Mouse (Mus musculus): ENCODE data around the gene Clic6. TPM values are rescaled to one million over a fixed set of nuclear protein-coding genes. Genes with fewer than 3 reads are reported as not detected.
A peak's percentile ranks its signal among the peaks of the same experiment; 100 is the strongest.

Gene Clic6
- total and polyA plus RNA-seq, 2 experiments from 2014 or later: 6.2 to 7.7 TPM

DNA sequence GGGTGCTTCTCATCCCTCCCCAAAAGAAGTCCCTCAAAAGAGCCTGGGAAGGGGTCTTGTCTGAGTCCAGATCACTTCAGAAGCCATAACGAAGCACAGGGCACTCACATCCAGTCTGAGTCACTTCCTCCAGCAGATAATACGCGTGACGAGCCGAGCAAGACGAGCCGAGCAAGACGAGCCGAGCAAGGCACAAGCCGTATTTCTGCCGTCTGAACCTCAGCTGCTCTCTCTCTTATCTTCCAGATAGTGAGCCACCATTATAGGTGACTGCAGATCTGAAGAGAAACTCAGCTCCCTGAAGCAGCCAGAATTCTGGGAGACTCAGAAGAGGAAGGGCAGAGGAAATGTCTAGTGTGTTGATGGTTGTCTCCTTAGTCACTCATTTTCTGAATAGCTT is 67.3 kb downstream of the Clic6 start:
- Histone ChIP-seq H3K27me3 (ENCODE audit: insufficient read depth, low read length) (no peaks in the 10 kb centered on the region), H3K4me1 (ENCODE audit: insufficient read depth, low read length) (no peaks in the 10 kb centered on the region), H3K27ac (no peak overlapping the region), H3K9me3 (ENCODE audit: low read length) (no peaks in the 10 kb centered on the region), H3K4me2 (ENCODE audit: low read depth, low read length) (no peak overlapping the region), H3K36me3 (ENCODE audit: insufficient read depth, low read length) (no peaks in the 10 kb centered on the region), H3K9ac (replicated peaks; ENCODE audit: low read length) (no peak overlapping the region), H3K4me3 (ENCODE audit: low read length) (no peak overlapping the region)
- 64% methylated on average over 11 of the region's 11 CpGs for WGBS
- DNase-seq (ENCODE audit: low spot score) (no peak), ATAC-seq (no peak)
- no peak for TF ChIP-seq CTCF (IDR thresholded peaks at IDR 0.05; ENCODE audit: low read depth)

DNA sequence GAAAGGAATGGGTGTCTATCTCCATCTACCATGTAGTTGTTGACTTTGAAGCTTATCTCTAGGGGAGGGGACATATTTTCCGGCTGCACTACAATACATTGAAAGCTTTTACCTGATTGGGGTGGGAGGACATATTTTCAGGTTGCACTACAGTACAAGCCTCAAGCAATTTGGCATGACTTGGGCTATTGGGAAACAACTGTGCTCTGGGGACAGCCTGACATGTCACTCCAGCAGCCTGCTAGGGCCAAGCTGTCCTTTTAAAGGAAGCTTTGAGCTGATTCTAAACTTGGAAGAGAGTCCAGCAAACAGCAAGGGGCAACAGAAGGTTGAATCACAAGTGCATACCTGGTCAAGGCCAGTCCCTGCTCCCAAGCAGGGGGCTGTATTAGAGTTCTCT is 69.5 kb downstream of the Clic6 start:
- no peak overlapping the region for H3K4me3 ChIP-seq (ENCODE audit: low read length)
- no peak overlapping the region for H3K4me2 ChIP-seq (ENCODE audit: low read depth, low read length)
- WGBS: 96% methylated on average over 1 of the region's 1 CpGs
- no peaks in the 10 kb centered on the region for H3K36me3 ChIP-seq (ENCODE audit: insufficient read depth, low read length)
- ATAC-seq (no peak), DNase-seq (ENCODE audit: low spot score) (no peak)
- H3K27ac ChIP-seq: no peak overlapping the region
- no peaks in the 10 kb centered on the region for H3K27me3 ChIP-seq (ENCODE audit: insufficient read depth, low read length)
- no peaks in the 10 kb centered on the region for H3K9me3 ChIP-seq (ENCODE audit: low read length)
- H3K9ac ChIP-seq (replicated peaks; ENCODE audit: low read length): no peak overlapping the region
- TF ChIP-seq CTCF (IDR thresholded peaks at IDR 0.05; ENCODE audit: low read depth): no peak
- no peaks in the 10 kb centered on the region for H3K4me1 ChIP-seq (ENCODE audit: insufficient read depth, low read length)

DNA sequence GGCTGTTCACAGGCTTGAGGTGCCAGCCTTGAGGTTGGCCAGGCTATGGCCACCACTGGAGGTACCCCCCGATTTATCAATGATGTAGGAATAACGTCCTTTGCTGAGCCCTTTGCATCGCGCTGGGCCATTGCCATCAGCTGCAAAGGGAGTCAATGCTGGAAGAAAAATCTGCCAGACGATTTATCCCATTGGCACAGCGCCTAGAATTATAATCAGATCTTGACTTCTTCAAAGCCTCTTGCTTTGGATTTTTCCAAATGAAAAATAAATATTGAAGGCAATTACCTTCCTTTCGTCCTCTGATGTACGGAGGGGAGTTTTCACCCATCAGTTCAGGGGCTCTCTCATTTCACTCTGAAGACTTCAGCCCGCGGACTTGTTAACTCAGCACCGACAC is 79.8 kb downstream of the Clic6 start:
- Histone ChIP-seq H3K4me2 (ENCODE audit: low read depth, low read length) (0 out of 2 replicates have a peak overlapping the region, but pooled peaks have one; percentile 19), H3K9ac (replicated peaks; ENCODE audit: low read length) (no peak overlapping the region), H3K36me3 (ENCODE audit: insufficient read depth, low read length) (no peaks in the 10 kb centered on the region), H3K27me3 (ENCODE audit: insufficient read depth, low read length) (no peaks in the 10 kb centered on the region), H3K9me3 (ENCODE audit: low read length) (no peaks in the 10 kb centered on the region), H3K4me1 (ENCODE audit: insufficient read depth, low read length) (0 out of 2 replicates have a peak, but pooled peaks cover 3% of the 10 kb centered on the region), H3K27ac (no peak overlapping the region), H3K4me3 (ENCODE audit: low read length) (no peak overlapping the region)
- no peak for TF ChIP-seq CTCF (IDR thresholded peaks at IDR 0.05; ENCODE audit: low read depth)
- peak; percentile 33 for DNase-seq (ENCODE audit: low spot score)
- WGBS: 58% methylated on average over 11 of the region's 11 CpGs
- no peak for ATAC-seq

DNA sequence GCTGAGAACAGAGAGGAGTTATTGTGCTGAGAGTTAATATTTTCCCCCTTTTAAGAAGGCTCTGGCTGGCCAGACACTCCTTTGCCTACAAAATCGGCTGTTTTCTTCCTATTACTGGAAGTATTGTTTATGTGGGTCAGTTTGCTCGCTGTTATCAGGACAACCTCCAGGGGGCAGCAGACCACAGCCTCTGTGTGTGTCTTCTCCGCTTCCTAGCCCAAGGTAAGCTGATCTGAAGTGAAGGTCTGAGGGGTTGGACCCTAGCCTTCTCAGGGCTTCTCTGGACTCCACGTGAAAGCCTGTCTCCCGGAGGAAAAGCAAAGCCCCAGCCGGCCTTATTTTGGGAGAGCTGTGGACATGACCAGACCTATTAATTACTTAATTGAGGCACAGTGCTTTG is 80.2 kb downstream of the Clic6 start:
- Histone ChIP-seq H3K9ac (replicated peaks; ENCODE audit: low read length) (no peak overlapping the region), H3K36me3 (ENCODE audit: insufficient read depth, low read length) (no peaks in the 10 kb centered on the region), H3K4me1 (ENCODE audit: insufficient read depth, low read length) (0 out of 2 replicates have a peak, but pooled peaks cover 3% of the 10 kb centered on the region), H3K4me2 (ENCODE audit: low read depth, low read length) (0 out of 2 replicates have a peak overlapping the region, but pooled peaks have one; percentile 19), H3K9me3 (ENCODE audit: low read length) (no peaks in the 10 kb centered on the region), H3K4me3 (ENCODE audit: low read length) (no peak overlapping the region), H3K27ac (no peak overlapping the region), H3K27me3 (ENCODE audit: insufficient read depth, low read length) (no peaks in the 10 kb centered on the region)
- ATAC-seq: peak; percentile 62; the same call in 1 of the 2 replicates
- WGBS: 4% methylated on average over 6 of the region's 6 CpGs
- peak; percentile 89 for DNase-seq (ENCODE audit: low spot score)
- TF ChIP-seq CTCF (IDR thresholded peaks at IDR 0.05; ENCODE audit: low read depth): peak; percentile 94

DNA sequence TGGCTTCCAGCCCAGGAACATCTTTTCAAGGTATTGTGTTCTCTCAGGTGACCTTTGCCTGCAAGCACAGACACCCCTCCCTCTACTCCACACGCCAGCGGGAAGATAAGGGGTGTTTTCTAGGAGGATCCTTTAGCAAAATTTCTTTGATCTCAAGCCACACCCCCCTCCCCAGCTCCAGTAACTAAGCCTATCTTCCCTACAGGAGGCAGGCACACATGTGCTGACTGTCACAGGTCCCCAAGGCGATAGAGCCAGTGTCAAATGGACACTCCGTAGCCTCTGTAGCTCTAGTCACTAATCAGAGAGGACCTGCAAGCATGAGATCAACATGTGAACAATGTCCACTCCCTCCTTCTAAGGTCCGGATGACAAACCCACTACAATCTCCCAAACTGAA is 80.6 kb downstream of the Clic6 start:
- 44% methylated on average over 5 of the region's 5 CpGs for WGBS
- Histone ChIP-seq H3K36me3 (ENCODE audit: insufficient read depth, low read length) (no peaks in the 10 kb centered on the region), H3K4me1 (ENCODE audit: insufficient read depth, low read length) (0 out of 2 replicates have a peak, but pooled peaks cover 3% of the 10 kb centered on the region), H3K4me3 (ENCODE audit: low read length) (no peak overlapping the region), H3K27ac (no peak overlapping the region), H3K9me3 (ENCODE audit: low read length) (no peaks in the 10 kb centered on the region), H3K27me3 (ENCODE audit: insufficient read depth, low read length) (no peaks in the 10 kb centered on the region), H3K4me2 (ENCODE audit: low read depth, low read length) (no peak overlapping the region), H3K9ac (replicated peaks; ENCODE audit: low read length) (no peak overlapping the region)
- no peak for TF ChIP-seq CTCF (IDR thresholded peaks at IDR 0.05; ENCODE audit: low read depth)
- ATAC-seq (no peak), DNase-seq (ENCODE audit: low spot score) (no peak)

DNA sequence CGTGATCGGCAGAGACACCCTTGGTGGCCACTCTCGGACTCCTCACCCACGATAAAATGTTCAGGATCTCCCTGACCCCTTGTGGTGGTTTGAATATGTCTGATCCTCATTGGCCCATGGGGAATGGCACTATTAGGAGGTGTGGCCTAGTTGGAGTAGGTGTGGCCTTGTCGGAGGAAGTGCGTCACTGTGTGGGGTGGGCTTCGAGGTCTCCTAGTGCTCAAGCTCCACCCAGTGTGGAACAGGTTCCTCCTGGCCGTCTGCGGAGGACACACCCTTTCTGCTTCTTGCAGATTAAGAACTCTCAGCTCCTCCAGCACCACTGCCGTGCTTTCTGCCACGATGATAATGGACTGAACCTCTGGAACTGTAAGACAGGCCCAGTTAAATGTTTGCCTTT is 85.7 kb downstream of the Clic6 start:
- no peaks in the 10 kb centered on the region for H3K27me3 ChIP-seq (ENCODE audit: insufficient read depth, low read length)
- H3K9me3 ChIP-seq (ENCODE audit: low read length): no peaks in the 10 kb centered on the region
- ATAC-seq: no peak
- DNase-seq (ENCODE audit: low spot score): no peak
- no peaks in the 10 kb centered on the region for H3K36me3 ChIP-seq (ENCODE audit: insufficient read depth, low read length)
- H3K27ac ChIP-seq: no peak overlapping the region
- no peak overlapping the region for H3K4me3 ChIP-seq (ENCODE audit: low read length)
- no peak overlapping the region for H3K4me2 ChIP-seq (ENCODE audit: low read depth, low read length)
- H3K4me1 ChIP-seq (ENCODE audit: insufficient read depth, low read length): no peaks in the 10 kb centered on the region
- TF ChIP-seq CTCF (IDR thresholded peaks at IDR 0.05; ENCODE audit: low read depth): no peak
- 92% methylated on average over 11 of the region's 11 CpGs for whole genome bisulfite sequencing
- no peak overlapping the region for H3K9ac ChIP-seq (replicated peaks; ENCODE audit: low read length)

DNA sequence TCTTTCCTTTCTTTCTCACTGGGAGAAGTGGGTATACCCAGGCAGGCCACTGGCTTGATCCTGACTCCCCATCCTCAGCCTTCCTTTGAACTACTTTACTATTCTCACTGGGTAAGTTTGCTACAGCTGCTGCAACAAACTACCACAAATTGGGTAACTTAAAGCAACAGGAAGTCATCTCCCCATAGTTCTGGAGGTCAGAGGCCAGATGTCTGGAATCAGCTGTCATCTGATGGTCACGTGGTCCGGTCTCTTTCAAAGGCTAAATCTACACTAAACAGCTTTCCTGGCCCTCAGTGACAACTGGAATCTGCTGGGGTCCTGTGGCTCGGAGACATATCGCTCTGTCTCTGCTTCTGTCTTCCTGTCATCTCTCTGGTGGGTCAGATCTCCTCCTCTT is 87.7 kb downstream of the Clic6 start:
- no peaks in the 10 kb centered on the region for H3K4me1 ChIP-seq (ENCODE audit: insufficient read depth, low read length)
- no peak for ATAC-seq
- 80% methylated on average over 4 of the region's 4 CpGs for WGBS

More for the DNA sequence above, 87.7 kb downstream of the Clic6 start:
- DNase-seq (ENCODE audit: low spot score): no peak
- no peaks in the 10 kb centered on the region for H3K36me3 ChIP-seq (ENCODE audit: insufficient read depth, low read length)
- no peak overlapping the region for H3K9ac ChIP-seq (replicated peaks; ENCODE audit: low read length)
- TF ChIP-seq CTCF (IDR thresholded peaks at IDR 0.05; ENCODE audit: low read depth): no peak
- no peak overlapping the region for H3K4me3 ChIP-seq (ENCODE audit: low read length)
- no peak overlapping the region for H3K27ac ChIP-seq
- no peaks in the 10 kb centered on the region for H3K9me3 ChIP-seq (ENCODE audit: low read length)
- H3K4me2 ChIP-seq (ENCODE audit: low read depth, low read length): no peak overlapping the region
- H3K27me3 ChIP-seq (ENCODE audit: insufficient read depth, low read length): no peaks in the 10 kb centered on the region

Measured in hindbrain, postnatal 0 days (tissue).